Mouse (Mus musculus): ENCODE data around the gene Acot8.

Gene Acot8

GRCm38 (mm10) chr2:164748991-164749390 is 55.7 kb downstream of the Acot8 start:
- no peak for DNase-seq

GRCm38 (mm10) chr2:164748191-164748590 is 56.5 kb downstream of the Acot8 start:
- no peak for DNase-seq

GRCm38 (mm10) chr2:164746693-164747092 is 58.0 kb downstream of the Acot8 start:
- DNase-seq = no peak

DNA sequence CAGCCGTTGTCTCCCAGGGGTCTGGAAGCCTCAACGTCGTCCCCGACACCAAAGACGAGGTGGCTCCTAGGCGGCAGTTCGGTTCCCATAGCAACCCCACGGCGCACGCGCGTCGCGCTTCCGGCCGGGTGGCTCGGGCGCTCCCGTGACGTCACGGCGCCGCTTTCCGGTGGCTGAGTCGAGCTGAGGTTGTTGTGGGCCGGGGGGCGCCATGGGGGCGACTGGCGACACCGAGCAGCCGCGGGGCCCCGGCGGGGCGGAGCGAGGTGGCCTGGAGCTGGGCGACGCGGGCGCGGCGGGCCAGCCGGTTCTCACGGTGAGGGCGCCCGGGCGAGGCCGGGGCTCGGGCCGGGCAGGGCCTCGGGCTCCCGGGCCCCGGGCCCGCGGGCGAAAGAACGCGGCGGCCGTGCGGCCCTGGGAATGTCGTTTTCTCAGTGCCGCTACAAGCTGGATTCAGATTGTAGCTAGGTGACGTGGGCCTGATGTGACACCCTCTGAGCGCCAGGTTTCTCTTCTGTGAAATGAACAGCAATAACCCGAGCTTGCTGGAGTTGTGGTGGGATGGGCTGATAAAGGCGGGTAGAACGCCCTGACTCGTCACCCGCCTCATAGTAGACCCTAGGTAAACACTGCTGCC is 58.7 kb downstream of the Acot8 start, which contains the start of the genes Wfdc3 and Dnttip1:
Gene Wfdc3 (minus strand): TSS at position 89 of the 637 bp plus-strand sequence.
Gene Dnttip1 (plus strand): TSS at position 141 of the 637 bp plus-strand sequence.
- peak; percentile 95 for DNase-seq

DNA sequence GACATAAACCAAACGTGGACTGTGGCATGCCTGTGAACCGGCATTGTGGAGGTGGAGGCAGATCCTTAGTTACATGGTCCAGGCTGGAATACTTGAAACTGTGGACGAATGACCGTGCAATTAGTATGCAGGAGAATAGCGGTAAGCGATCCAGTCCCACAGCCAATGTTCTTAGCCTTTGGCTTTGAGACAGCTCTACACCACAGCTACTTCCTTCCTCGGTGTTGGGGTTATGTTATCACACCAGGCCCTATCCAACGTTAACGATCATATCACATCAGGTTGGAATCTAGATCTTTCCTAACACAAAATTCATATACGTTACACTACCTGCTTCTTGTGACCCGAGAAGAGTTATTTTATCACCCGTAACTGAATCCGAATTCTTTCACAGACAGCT is 59.7 kb downstream of the Acot8 start:
- no peak for DNase-seq

All from kidney, adult 18-20 months (tissue).